Mouse (Mus musculus) left cerebral cortex, postnatal 4 days (tissue): Measurements from ENCODE around the gene Ppm1h. TPM values are rescaled to one million over a fixed set of nuclear protein-coding genes. Genes with fewer than 3 reads are reported as not detected.

ENCODE experiments used
- DNase-seq: peaks from one replicate; pipeline ENCODE4 v3.0.0-alpha.2; 2022
- intact Hi-C: fragments of 180-260 bp; cut with DNase I; formaldehyde crosslinking; loops from one replicate; pipeline ENCODE4 v1.15.1; 2025
- total RNA-seq, 2 experiments: library from RNA; stranded (reverse); gene quantifications; 2 replicates each; pipeline ENCODE4 v1.2.3; 2021

Gene Ppm1h
- total RNA-seq, 2 experiments from 2014 or later = 63.3 to 68.3 TPM

DNA sequence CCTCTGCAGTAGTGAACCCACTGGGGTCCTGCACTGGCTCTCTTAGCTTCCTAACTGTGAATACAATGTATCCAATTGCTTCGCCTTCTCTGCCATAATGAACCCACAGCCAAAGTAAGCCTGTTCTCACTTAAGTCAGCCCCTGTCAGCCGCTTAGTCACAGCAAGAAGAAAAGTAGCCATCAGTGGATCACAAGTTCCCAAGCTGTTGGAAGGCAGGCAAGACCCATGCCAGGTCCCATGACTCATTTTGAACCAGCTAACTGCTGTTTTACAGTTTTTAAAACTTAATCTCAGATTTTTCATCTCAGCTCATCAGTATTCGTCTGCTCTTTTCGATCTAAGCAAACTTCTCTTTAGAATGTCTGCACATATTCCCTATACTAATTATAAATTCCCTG is 61.6 kb downstream of the Ppm1h start:
- intact Hi-C loops = no loop called here
- DNase-seq = no peak

DNA sequence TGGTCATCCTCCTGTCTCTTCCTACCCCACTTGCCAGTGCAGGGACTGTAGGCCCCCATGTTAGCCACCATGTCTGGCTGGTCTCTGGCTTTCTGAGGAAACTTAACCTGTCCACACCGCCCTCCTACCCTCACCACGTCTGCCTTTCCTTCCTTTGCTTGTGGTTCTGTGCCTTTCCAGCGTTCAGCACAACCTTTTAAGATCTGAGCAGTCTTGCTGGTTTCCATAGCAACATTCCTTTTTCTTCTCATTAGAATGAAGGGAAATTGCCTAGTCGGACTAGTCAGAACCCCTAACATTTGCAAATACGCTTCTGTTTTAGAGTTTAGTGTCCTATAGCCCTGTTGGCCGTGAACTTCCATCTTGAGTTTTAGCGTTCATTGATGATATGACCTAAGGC is 62.6 kb downstream of the Ppm1h start:
- intact Hi-C loops = no loop called here
- no peak for DNase-seq

DNA sequence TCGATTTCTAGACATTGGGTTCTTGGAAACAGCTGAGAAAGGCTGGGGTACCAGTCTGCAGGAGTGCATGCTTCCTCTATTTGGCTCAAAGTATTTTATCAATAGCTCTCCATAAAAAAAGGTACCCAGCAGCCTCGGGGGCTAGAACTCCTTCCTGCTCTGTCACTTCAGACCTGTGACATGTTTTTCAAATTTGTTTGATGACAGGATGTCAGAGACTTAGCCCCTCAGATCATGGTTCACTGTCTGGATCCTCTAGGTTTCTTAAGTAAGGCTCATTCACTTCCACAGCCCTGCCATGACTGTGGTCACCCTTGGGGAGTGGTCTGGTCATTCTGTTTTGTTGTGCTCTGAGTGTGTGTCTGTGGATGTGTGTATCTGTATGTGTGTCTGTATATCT is 63.6 kb downstream of the Ppm1h start:
- DNase-seq = no peak
- intact Hi-C loops = no loop called here

DNA sequence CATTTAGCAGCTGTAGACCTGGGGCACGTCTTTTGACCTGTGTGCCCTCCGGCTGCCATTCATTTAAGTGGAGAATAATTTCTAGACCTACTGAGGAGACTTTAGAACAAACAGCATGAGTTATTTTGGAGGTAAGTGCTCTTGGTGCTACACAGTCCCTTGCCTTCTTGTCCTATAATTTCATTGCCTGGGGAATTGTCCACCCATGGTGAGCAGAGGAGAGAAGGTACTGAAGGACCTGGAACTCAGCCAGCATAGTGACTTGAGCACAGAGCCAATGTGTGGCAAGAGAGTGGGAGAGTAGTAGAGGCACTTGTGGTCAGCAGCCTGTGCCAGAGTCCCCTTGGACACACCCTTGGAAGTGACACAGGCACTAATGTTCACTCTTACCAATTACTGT is 64.8 kb downstream of the Ppm1h start:
- DNase-seq = no peak
- intact Hi-C loops = no loop called here

DNA sequence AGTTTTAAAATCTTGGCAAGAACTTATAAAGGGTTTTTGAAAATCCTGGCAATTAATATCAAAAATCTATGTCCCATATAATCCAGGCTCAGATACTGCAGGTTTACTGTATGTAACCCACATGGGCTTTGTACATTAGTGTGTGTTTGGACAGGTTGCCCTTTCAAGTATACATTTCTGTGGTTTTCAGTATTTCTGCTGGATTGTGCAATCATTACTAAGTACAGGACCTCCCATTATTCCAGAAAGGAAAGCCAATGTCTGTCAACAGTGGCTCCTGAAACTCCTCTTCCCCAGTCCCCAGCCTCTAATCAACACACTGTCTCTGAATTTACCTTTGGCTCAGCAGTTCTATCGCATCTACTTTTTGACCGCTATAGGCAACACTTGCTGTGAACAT is 66.4 kb downstream of the Ppm1h start:
- intact Hi-C loops = no loop called here
- DNase-seq = no peak

- DNase-seq = no peak
- intact Hi-C loops = no loop called here
These were observed 67.6 kb downstream of the Ppm1h start for GRCm38 (mm10) chr10:122746211-122746610.

DNA sequence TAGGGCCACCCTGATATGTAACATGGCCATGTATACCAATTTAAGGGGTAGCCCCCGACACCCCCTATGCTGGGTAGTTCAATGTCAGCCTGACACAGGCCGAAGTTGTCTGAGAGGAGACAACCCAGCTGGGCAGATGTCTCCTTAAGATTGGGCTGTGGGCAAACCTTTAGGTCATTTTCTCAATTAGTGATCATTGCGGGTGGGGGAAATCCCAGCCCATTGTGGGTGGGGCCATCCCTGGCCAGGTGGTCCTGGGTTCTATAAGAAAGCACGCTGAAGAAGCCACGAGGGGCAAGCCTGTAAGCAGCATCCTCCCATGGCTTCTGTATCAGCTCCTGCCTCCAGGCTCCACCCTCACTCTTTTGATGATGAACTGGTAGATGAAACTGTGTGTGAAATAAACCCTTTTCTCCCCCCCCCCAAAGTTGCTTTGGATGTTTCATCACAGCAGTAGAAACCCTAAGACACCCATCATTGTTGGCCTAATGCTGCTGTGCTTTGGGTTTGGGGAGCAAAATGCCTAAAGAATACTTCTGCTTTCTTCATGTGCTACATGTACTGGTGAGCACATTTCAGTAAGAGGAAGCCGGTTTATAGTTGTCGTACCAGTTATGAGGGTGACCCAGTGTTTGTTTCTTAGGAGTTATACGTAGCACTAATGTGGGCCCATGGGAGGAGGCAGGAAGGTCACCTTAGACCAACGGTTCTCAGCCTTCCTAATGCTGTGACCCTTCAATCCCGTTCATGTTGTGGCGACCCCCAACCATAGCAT is 68.8 kb downstream of the Ppm1h start:
- no peak for DNase-seq
- intact Hi-C loops = no loop called here

- intact Hi-C loops = no loop called here
These were observed 69.9 kb downstream of the Ppm1h start for GRCm38 (mm10) chr10:122748361-122748951.

GRCm38 (mm10) chr10:122749071-122749470 is 70.5 kb downstream of the Ppm1h start:
- DNase-seq = no peak
- intact Hi-C loops = no loop called here

More at GRCm38 (mm10) chr10:122748361-122748951, 69.9 kb downstream of the Ppm1h start:
- DNase-seq = peak; percentile 96

GRCm38 (mm10) chr10:122749876-122750275 is 71.3 kb downstream of the Ppm1h start:
- intact Hi-C loops = no loop called here

DNA sequence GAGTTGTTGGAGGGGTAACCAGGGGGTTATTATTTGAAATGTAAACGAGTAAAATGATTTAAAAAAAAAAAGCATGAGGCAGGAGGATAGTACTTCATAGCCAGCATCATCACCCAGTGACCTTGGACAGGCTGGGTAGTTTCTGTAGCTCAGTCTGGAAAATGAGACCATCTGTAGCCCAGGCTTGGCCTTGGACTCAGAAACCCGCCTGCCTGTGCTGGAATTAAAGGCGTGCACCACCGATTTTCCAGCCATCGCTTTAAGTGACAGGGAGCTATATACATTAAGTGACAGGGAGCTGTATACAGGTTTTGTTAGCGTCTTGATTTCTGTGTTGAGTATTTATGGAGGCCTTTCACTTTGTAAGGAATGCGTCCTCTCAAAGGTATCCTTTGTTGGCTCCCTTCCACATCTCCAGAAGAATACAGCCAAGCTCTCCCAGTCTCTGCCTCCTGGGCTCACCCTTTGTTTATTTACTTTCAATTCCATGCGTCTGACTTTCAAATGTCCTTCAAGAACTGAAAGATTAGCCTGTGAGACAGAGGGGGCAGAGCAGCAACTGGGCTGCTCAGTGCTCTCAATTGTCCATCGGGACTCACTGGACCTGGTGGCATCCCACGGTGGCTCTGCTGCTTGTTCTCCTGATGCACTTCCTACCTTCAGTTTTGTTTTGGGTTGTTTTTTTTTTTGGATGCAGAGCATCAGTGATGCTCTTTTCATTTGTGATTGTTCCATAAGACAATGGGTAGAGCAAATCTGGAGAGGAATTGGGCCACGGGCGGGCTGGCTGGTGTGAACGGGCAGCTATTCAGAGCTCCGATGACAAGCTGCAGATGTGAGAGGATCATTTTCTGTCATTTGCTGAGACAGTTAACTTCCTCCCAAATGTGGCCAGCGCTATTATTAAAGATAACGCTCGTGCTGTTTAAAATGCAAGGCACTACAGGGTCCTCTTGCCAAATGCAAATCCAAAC is 74.7 kb downstream of the Ppm1h start:
- DNase-seq = no peak
- intact Hi-C loops = no loop called here

More at GRCm38 (mm10) chr10:122749876-122750275, 71.3 kb downstream of the Ppm1h start:
- DNase-seq = peak; percentile 45

DNA sequence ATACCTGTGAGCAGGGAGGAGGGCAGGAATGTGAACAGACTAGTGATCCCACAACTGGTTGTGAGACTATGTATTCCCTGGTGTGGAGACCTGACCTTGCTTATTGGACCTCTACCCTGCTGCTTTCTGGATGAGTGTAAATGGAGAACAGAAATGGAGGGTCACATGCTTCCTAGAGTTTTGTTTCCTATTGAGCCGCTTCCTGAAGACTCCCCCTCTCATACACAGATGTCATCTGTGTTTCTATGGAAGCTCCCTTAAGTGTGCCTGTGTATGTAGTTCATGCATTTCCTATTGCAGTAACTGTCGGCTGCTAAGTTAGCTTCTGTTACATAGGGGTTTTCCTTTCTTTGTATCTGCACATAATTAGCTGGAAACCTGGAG is 75.4 kb downstream of the Ppm1h start:
- intact Hi-C loops = no loop called here
- no peak for DNase-seq

DNA sequence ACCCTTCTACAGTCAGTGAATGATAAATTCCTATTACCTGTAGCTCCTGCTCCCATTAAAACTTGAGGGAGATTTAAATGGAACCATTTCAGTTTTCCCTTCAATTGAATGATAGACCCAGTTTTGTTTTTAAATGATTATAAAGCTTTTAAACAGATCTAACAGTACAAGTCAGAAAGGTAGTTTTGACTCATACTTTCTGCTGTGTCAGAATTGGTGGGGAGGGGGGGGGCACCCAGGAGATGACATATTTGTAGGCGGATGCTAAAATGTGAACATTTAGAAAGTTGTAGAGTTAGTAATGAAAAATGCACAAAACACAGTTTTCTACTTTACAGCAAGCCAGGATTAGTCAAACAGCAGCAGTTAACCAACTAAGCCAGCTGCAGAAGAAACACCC is 76.4 kb downstream of the Ppm1h start:
- intact Hi-C loops = no loop called here
- DNase-seq = no peak

- intact Hi-C loops = no loop called here
- DNase-seq = no peak
These were observed 78.4 kb downstream of the Ppm1h start for GRCm38 (mm10) chr10:122756879-122757530.

DNA sequence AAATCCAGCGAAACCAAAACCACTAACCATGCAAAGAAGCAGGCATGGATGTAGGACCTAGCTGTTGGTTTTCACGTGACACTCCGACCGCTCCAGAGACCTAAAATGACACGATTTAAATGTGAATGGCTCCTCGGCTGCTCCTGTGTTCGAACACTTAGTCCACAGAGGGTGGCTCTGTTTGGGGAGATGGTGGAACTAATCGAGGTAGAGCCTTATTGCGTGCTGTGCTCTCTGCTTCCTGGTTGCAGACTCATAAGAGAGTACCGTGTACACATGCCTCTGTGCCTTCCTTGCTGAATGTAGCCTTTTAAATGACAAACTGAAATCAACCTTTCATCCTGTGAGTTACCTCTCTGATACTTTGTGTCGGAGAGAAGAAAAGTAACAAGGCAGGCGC is 79.2 kb downstream of the Ppm1h start:
- intact Hi-C loops = no loop called here

DNA sequence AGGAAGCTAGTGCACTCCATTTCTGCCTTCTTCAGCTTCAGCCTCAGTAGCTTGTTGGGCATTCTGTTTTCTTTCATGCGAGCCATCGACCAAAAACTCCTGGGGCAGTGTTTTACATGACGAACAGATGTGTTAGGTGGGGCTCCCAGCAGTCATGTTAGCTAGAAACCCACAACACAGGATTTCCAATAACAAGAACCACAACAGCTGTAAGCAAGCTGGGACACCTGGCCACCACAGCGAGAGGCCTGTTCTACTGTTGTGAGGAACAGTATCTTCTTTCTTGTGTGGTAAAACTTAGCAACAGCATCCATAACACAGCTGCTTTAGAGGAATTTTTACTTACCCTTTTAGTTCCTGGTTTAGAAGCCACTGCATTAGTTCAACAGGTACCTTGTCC is 79.8 kb downstream of the Ppm1h start:
- DNase-seq = no peak
- intact Hi-C loops = no loop called here

More for the DNA sequence above, 79.2 kb downstream of the Ppm1h start:
- DNase-seq = no peak

- intact Hi-C loops = no loop called here
- no peak for DNase-seq
These were observed 81.2 kb downstream of the Ppm1h start for GRCm38 (mm10) chr10:122759729-122760128.

DNA sequence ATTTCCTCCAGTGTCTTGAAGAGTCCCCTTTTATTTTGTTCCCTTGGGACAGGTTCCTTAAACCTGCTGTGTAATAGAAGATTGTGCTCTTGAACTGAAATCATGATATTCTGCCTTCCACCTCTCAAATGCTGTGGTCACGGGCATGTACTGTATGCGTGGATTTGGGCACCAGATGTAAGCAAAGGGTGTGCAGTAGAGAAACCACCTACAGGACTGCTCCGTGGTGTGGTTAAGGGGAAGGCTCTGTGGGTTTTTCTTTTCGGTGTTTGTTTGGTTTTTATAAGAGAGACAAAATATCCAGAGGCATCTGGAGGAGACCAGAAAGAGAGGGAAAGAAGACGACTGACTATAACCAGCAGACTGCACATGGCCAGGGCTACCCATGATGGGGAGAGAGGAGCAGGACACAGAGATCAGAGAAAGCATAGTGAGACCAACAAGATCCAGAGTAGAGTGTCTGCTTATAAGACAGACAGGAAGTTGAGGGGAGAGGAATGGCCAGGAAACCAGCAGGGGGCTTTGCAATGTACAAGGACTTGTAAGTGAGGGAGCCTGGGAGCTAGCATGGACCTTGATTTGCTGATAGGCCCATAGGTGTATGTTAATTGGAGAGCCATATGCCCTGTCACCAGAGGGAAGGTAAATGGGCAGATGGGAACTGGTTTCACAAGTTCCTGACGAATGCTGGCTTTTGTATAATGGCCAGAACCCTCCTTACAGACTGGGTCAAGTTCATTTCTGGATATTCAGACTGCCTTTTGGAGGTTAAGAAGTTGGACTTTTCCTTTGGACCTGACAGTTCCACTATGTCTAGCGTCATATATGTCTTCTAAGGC is 82.1 kb downstream of the Ppm1h start:
- intact Hi-C loops = no loop called here

DNA sequence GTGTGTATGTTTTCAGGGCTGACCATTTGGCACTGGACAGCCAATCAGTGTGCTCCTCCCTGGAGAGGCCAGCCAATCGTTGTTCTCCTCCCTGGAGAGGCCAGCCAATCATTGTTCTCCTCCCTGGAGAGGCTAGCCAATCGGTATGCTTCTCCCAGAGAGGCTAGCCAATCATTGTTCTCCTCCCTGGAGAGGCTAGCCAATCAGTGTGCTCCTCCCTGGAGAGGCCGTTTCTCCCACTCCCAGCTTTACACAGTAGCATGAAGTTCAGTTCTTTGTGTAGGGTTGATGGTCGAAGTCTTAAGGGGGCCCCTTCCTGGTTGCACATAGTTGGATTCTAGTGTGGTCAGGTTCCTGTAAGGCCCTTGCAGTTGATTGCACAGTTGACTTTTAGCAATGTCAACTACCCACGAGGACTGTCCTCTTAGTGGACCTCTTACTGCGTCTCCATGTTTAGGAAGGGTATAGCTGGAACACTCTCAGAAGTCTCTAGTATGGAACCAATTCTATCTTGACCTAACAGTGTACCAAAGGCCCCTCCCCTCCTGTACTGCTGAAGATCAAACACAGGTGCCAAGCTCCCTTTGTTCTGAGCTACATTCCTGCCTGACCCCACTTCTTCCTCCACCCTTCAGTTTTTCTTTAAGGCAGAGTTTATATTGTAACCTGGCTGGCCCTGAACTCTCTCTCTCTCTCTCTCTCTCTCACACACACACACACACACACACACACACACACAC is 84.4 kb downstream of the Ppm1h start:
- DNase-seq = no peak
- intact Hi-C loops = no loop called here

More for the DNA sequence above, 82.1 kb downstream of the Ppm1h start:
- no peak for DNase-seq
